Comparison of ENCODE assay signal across 8 mouse cellular contexts in the genomic region with DNA sequence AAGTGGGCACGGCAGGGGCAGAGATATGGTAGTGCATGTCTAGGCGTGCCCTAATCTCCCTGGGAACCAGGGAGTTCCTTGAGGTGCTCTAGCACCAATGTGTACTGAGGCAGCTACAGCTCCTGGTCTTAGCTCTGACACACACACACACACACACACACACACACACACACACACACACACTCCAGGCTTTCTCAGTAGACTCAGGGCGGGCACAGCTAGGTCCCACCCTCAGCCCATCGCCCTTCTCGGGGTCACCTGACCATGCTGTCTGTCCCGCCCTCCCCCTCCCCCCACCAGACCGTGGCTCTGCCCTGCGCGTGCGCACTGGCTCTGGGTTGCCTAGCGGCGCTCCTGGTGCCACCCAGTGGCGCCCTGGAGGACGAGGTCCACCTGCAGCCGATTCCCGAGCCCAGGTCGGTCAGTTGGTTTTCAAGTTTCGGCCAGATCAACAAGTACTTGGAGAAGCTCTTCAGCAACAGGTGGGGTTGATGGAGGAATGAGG. TPM values are rescaled to one million over a fixed set of nuclear protein-coding genes. Genes with fewer than 3 reads are reported as not detected.
DNase-seq lines count a peak whose midpoint lies in the region; ATAC-seq lines count a peak whose summit lies in the region.

No protein-coding gene starts in this region.

- DNase-seq in Muller cell, postnatal 12 days (ENCODE audit: inconsistent ontology term), result peak; percentile 93
- peak; percentile 73 for DNase-seq in cerebellum, adult 11-12 months
- DNase-seq in hindbrain, embryonic 10.5 days (ENCODE audit: low spot score), result peak; percentile 92
- peak; percentile 64 to 66 for DNase-seq in layer of hippocampus, postnatal 36 days
- DNase-seq in lung, postnatal 4 days, result peak; percentile 79 to 85
- DNase-seq in right cerebral cortex, postnatal 25 days, result peak; percentile 62

- 4% methylated on average over 17 of the region's 18 CpGs for WGBS in forebrain, embryonic 13.5 days
- WGBS in hindbrain, embryonic 10.5 days, result 9% methylated on average over 18 of the region's 18 CpGs

- H3K27ac ChIP-seq in forebrain, embryonic 13.5 days, result 0 out of 2 replicates have a peak overlapping the region, but pooled peaks have one; percentile 0
- peak overlapping the region; percentile 79 for H3K27ac ChIP-seq in hindbrain, embryonic 10.5 days

- H3K9ac ChIP-seq in forebrain, embryonic 13.5 days, result 0 out of 2 replicates have a peak overlapping the region, but pooled peaks have one; percentile 22

- no peaks in the 10 kb centered on the region for H3K36me3 ChIP-seq in forebrain, embryonic 13.5 days (ENCODE audit: poor library complexity, severe bottlenecking)
- no peaks in the 10 kb centered on the region for H3K36me3 ChIP-seq in hindbrain, embryonic 10.5 days

- H3K4me1 ChIP-seq in forebrain, embryonic 13.5 days, result peaks cover 15% of the 10 kb centered on the region
- H3K4me1 ChIP-seq in hindbrain, embryonic 10.5 days (replicated peaks), result peaks cover 30% of the 10 kb centered on the region

- H3K9me3 ChIP-seq in forebrain, embryonic 13.5 days (replicated peaks), result no peaks in the 10 kb centered on the region
- H3K9me3 ChIP-seq in hindbrain, embryonic 10.5 days, result no peaks in the 10 kb centered on the region

- peaks cover 25% of the 10 kb centered on the region for H3K27me3 ChIP-seq in forebrain, embryonic 13.5 days
- peaks cover 54% of the 10 kb centered on the region for H3K27me3 ChIP-seq in hindbrain, embryonic 10.5 days (ENCODE audit: insufficient read depth, poor library complexity, severe bottlenecking)

- peak overlapping the region; percentile 56 for H3K4me2 ChIP-seq in forebrain, embryonic 13.5 days

- ATAC-seq in forebrain, embryonic 13.5 days, result peak; percentile 89
- ATAC-seq in monocyte, adult 5-6 weeks (replicated peaks; ENCODE audit: insufficient number of reproducible peaks, low FRiP score, low TSS enrichment, poor library complexity, severe bottlenecking), result no peak

- peak overlapping the region; percentile 21; the same call in 1 of the 2 replicates for H3K4me3 ChIP-seq in forebrain, embryonic 13.5 days
- peak overlapping the region; percentile 45 for H3K4me3 ChIP-seq in hindbrain, embryonic 10.5 days

RNA-seq across cellular contexts. Expression of a gene that starts 4.2 kb away (rescaled TPM):
- polyA plus RNA-seq in forebrain, embryonic 13.5 days (2015; fragmentation: Nextera tagmentation; extraction: Ambion mirVana), result not detected in 2 replicates
- polyA plus RNA-seq in hindbrain, embryonic 10.5 days (2016; fragmentation: Nextera tagmentation; extraction: Ambion mirVana), result not detected in 2 replicates
- not detected for total RNA-seq in layer of hippocampus, postnatal 36 days (2021)
- total RNA-seq in monocyte, adult 5-6 weeks (2017), result not detected in 3 replicates

RNA-seq across cellular contexts. Expression of a gene that starts 8.6 kb away (rescaled TPM):
- 19.8 and 22.0 TPM in 2 replicates for polyA plus RNA-seq in forebrain, embryonic 13.5 days (2015; fragmentation: Nextera tagmentation; extraction: Ambion mirVana)
- polyA plus RNA-seq in hindbrain, embryonic 10.5 days (2016; fragmentation: Nextera tagmentation; extraction: Ambion mirVana), result 12.8 and 18.6 TPM in 2 replicates
- 100 to 1,000 TPM; 138 to 139 TPM for total RNA-seq in layer of hippocampus, postnatal 36 days (2021)
- total RNA-seq in monocyte, adult 5-6 weeks (2017), result not detected in 3 replicates

RNA-seq across cellular contexts. Expression of a gene that starts 10.7 kb away (rescaled TPM):
- not detected in 2 replicates for polyA plus RNA-seq in forebrain, embryonic 13.5 days (2015; fragmentation: Nextera tagmentation; extraction: Ambion mirVana)
- 0.50 and 0.97 TPM in 2 replicates for polyA plus RNA-seq in hindbrain, embryonic 10.5 days (2016; fragmentation: Nextera tagmentation; extraction: Ambion mirVana)
- total RNA-seq in layer of hippocampus, postnatal 36 days (2021), result not detected
- not detected in 3 replicates for total RNA-seq in monocyte, adult 5-6 weeks (2017)

RNA-seq across cellular contexts. Expression of a gene that starts 48.4 kb away (rescaled TPM):
- polyA plus RNA-seq in forebrain, embryonic 13.5 days (2015; fragmentation: Nextera tagmentation; extraction: Ambion mirVana), result not detected in 2 replicates
- polyA plus RNA-seq in hindbrain, embryonic 10.5 days (2016; fragmentation: Nextera tagmentation; extraction: Ambion mirVana), result 0.10 TPM in 1 of 2 replicates, not detected in the other
- not detected for total RNA-seq in layer of hippocampus, postnatal 36 days (2021)
- not detected in 3 replicates for total RNA-seq in monocyte, adult 5-6 weeks (2017)

RNA-seq across cellular contexts. Expression of a gene that starts 55.6 kb away (rescaled TPM):
- 0.27 and 0.31 TPM in 2 replicates for polyA plus RNA-seq in forebrain, embryonic 13.5 days (2015; fragmentation: Nextera tagmentation; extraction: Ambion mirVana)
- polyA plus RNA-seq in hindbrain, embryonic 10.5 days (2016; fragmentation: Nextera tagmentation; extraction: Ambion mirVana), result 0.12 and 0.35 TPM in 2 replicates
- not detected for total RNA-seq in layer of hippocampus, postnatal 36 days (2021)
- 2.0 to 8.0 TPM (median 3.3 TPM) in 3 replicates for total RNA-seq in monocyte, adult 5-6 weeks (2017)

Comparison
In these comparisons a context has a peak if more than half of its experiments do, and no peak if none do; other contexts are left out.
1. RNA of a gene that starts 8.6 kb away (total RNA-seq): 138 to 139 TPM in layer of hippocampus, postnatal 36 days; not detected in monocyte, adult 5-6 weeks; every median in the first group is over 100 times any median in the second.
2. Peak in every context shown above with its lines, with median percentiles within 50 percentile points of each other: DNase-seq.